ENCODE assay signal across 28 mouse cellular contexts in genomic region chr2:42405632-42406031, GRCm38 (mm10).
DNase-seq lines count a peak whose midpoint lies in the region; ATAC-seq lines count a peak whose summit lies in the region.
"Had no signal": no experiment of that assay in that cellular context is flagged by ENCODE, and none has a peak within 500 bp of the region (broad histone marks: within the 10 kb centered on the region; RNA-seq: fewer than 3 reads in every experiment).

No protein-coding gene starts in this region.

- no peaks in the 10 kb centered on the region for H3K27me3 ChIP-seq in hindbrain, embryonic 12.5 days
- H3K27me3 ChIP-seq in hindbrain, embryonic 10.5 days (ENCODE audit: insufficient read depth, poor library complexity, severe bottlenecking) = no peaks in the 10 kb centered on the region
- H3K27me3 ChIP-seq in neural tube, embryonic 14.5 days (ENCODE audit: control insufficient read depth, insufficient read depth, low read length) = no peaks in the 10 kb centered on the region
- H3K27me3 ChIP-seq: heart, embryonic 12.5 days; hindbrain, embryonic 15.5 days; intestine, embryonic 15.5 days; limb, embryonic 12.5 days; midbrain, embryonic 13.5 days; neural tube, embryonic 15.5 days had no signal

- no peaks in the 10 kb centered on the region for H3K36me3 ChIP-seq in hindbrain, embryonic 12.5 days
- no peaks in the 10 kb centered on the region for H3K36me3 ChIP-seq in hindbrain, embryonic 10.5 days
- H3K36me3 ChIP-seq in neural tube, embryonic 14.5 days (ENCODE audit: control insufficient read depth, insufficient read depth, low read length) = no peaks in the 10 kb centered on the region
- H3K36me3 ChIP-seq: forebrain, embryonic 10.5 days; heart, embryonic 12.5 days; hindbrain, embryonic 15.5 days; intestine, embryonic 15.5 days; limb, embryonic 12.5 days; midbrain, embryonic 13.5 days; neural tube, embryonic 15.5 days had no signal

- H3K4me3 ChIP-seq in hindbrain, embryonic 12.5 days = no peak overlapping the region
- no peak overlapping the region for H3K4me3 ChIP-seq in hindbrain, embryonic 10.5 days
- H3K4me3 ChIP-seq in neural tube, embryonic 14.5 days (ENCODE audit: low read depth, low read length) = no peak overlapping the region
- H3K4me3 ChIP-seq: forebrain, embryonic 10.5 days; heart, embryonic 12.5 days; hindbrain, embryonic 15.5 days; intestine, embryonic 15.5 days; layer of hippocampus, adult 2 months; limb, embryonic 12.5 days; midbrain, embryonic 13.5 days; myocyte; neural tube, embryonic 15.5 days had no signal

- H3K4me1 ChIP-seq in hindbrain, embryonic 12.5 days = peaks cover 3% of the 10 kb centered on the region; the same call in 1 of the 2 replicates
- 0 out of 2 replicates have a peak, but pooled peaks cover 3% of the 10 kb centered on the region for H3K4me1 ChIP-seq in hindbrain, embryonic 10.5 days (replicated peaks)
- H3K4me1 ChIP-seq in neural tube, embryonic 14.5 days (ENCODE audit: control insufficient read depth, insufficient read depth, low read length) = no peaks in the 10 kb centered on the region
- H3K4me1 ChIP-seq: forebrain, embryonic 10.5 days; heart, embryonic 12.5 days; hindbrain, embryonic 15.5 days; intestine, embryonic 15.5 days; limb, embryonic 12.5 days; neural tube, embryonic 15.5 days had no signal

- ATAC-seq in hindbrain, embryonic 12.5 days (ENCODE audit: low FRiP score) = peak; percentile 60; the same call in 1 of the 2 replicates
- ATAC-seq in neural tube, embryonic 14.5 days (ENCODE audit: low read depth) = 0 out of 2 replicates have a peak, but pooled peaks have one; percentile 63
- ATAC-seq: CD4-positive, CD25-positive, alpha-beta regulatory T cell, adult 4 months; forebrain, embryonic 16.5 days; intestine, embryonic 15.5 days; liver, postnatal 0 days; midbrain, embryonic 13.5 days had no signal

- WGBS in hindbrain, embryonic 12.5 days = 85% methylated on average over 1 of the region's 1 CpGs
- 74% methylated on average over 1 of the region's 1 CpGs for WGBS in hindbrain, embryonic 10.5 days
- 69% methylated on average over 1 of the region's 1 CpGs for WGBS in neural tube, embryonic 14.5 days

- H3K27ac ChIP-seq in hindbrain, embryonic 12.5 days = no peak overlapping the region
- H3K27ac ChIP-seq in hindbrain, embryonic 10.5 days = no peak overlapping the region
- no peak overlapping the region for H3K27ac ChIP-seq in neural tube, embryonic 14.5 days (ENCODE audit: low read depth, low read length)
- H3K27ac ChIP-seq: forebrain, embryonic 10.5 days; hindbrain, embryonic 15.5 days; intestine, embryonic 15.5 days; layer of hippocampus, adult 2 months; limb, embryonic 12.5 days; midbrain, embryonic 13.5 days; neural tube, embryonic 15.5 days had no signal

- no peak for DNase-seq in hindbrain, embryonic 10.5 days (ENCODE audit: low spot score)
- no peak for DNase-seq in neural tube, embryonic 10.5 days (ENCODE audit: extremely low spot score, low spot score)
- peak; percentile 31 for DNase-seq in cerebellum, adult 9-11 months
- no peak for DNase-seq in thymus, postnatal 0 days (ENCODE audit: low spot score)
- no peak for DNase-seq in thymus, postnatal 4 days
- DNase-seq: adrenal gland, postnatal 25 days; gastrocnemius, postnatal 14 days; heart, adult 18-20 months; heart, postnatal 10 days; kidney, adult 8-10 months; kidney, postnatal 25 days; liver, postnatal 0 days; lung, postnatal 10 days; thymus, adult 18-20 months had no signal

- no peaks in the 10 kb centered on the region for H3K9me3 ChIP-seq in hindbrain, embryonic 12.5 days (replicated peaks)
- H3K9me3 ChIP-seq in hindbrain, embryonic 10.5 days = no peaks in the 10 kb centered on the region
- H3K9me3 ChIP-seq in neural tube, embryonic 14.5 days (ENCODE audit: control insufficient read depth, low read length) = no peaks in the 10 kb centered on the region
- H3K9me3 ChIP-seq: forebrain, embryonic 10.5 days; heart, embryonic 12.5 days; hindbrain, embryonic 15.5 days; intestine, embryonic 15.5 days; limb, embryonic 12.5 days; midbrain, embryonic 13.5 days; neural tube, embryonic 15.5 days had no signal

- no peak overlapping the region for H3K4me2 ChIP-seq in hindbrain, embryonic 12.5 days (replicated peaks)
- H3K4me2 ChIP-seq in neural tube, embryonic 14.5 days (ENCODE audit: low read depth, low read length) = no peak overlapping the region
- H3K4me2 ChIP-seq: heart, embryonic 12.5 days; hindbrain, embryonic 15.5 days; intestine, embryonic 15.5 days; limb, embryonic 12.5 days; liver, embryonic 11.5 days; midbrain, embryonic 13.5 days; neural tube, embryonic 15.5 days had no signal

- H3K9ac ChIP-seq in hindbrain, embryonic 12.5 days = no peak overlapping the region
- H3K9ac ChIP-seq in neural tube, embryonic 14.5 days (replicated peaks; ENCODE audit: low read depth, low read length) = no peak overlapping the region
- H3K9ac ChIP-seq: heart, embryonic 12.5 days; hindbrain, embryonic 15.5 days; intestine, embryonic 15.5 days; limb, embryonic 12.5 days; liver, postnatal 0 days; midbrain, embryonic 13.5 days; neural tube, embryonic 15.5 days had no signal
